Mouse (Mus musculus) limb, embryonic 14.5 days (tissue): ENCODE measurements around the gene Qrich2. TPM values are rescaled to one million over a fixed set of nuclear protein-coding genes. Genes with fewer than 3 reads are reported as not detected.

Experiments
- ATAC-seq: fragments of 200-750 bp; cut with Nextera tagmentation; 2 replicates; pipeline ENCODE4 v1.8.0; 2017; ENCODE audit warnings: low read depth, moderate number of reproducible peaks, moderate TSS enrichment; ENCODE audit not compliant: low FRiP score
- DNase-seq: peaks from one replicate; pipeline ENCODE4 v3.0.0-alpha.2; 2015; ENCODE audit warnings: low spot score
- H3K27ac ChIP-seq: fragments of 300-500 bp; sonication (generic); replicated peaks from 2 replicates; pipeline ENCODE4 v1.5.1; 2014; ENCODE audit warnings: low read depth, mild to moderate bottlenecking, low read length, moderate library complexity, mixed read lengths
- H3K27me3 ChIP-seq: fragments of 300-500 bp; sonication (generic); 2 replicates; pipeline ENCODE4 v1.6.1; 2014; ENCODE audit warnings: low read length, mixed read lengths; ENCODE audit not compliant: control insufficient read depth, insufficient read depth
- H3K36me3 ChIP-seq: fragments of 300-500 bp; sonication (generic); 2 replicates; pipeline ENCODE4 v1.6.1; 2014; ENCODE audit warnings: mild to moderate bottlenecking, low read length, moderate library complexity, mixed read lengths; ENCODE audit not compliant: control insufficient read depth, insufficient read depth
- H3K4me1 ChIP-seq: fragments of 300-500 bp; sonication (generic); 2 replicates; pipeline ENCODE4 v1.6.1; 2014; ENCODE audit warnings: antibody characterized with exemption, low read length, mixed read lengths; ENCODE audit not compliant: control insufficient read depth, insufficient read depth
- H3K4me2 ChIP-seq: fragments of 300-500 bp; sonication (generic); replicated peaks from 2 replicates; pipeline ENCODE4 v1.6.1; 2014; ENCODE audit warnings: low read depth, mild to moderate bottlenecking, low read length, moderate library complexity; ENCODE audit not compliant: severe bottlenecking
- H3K4me3 ChIP-seq: fragments of 300-500 bp; sonication (generic); replicated peaks from 2 replicates; pipeline ENCODE4 v1.5.1; 2014; ENCODE audit warnings: low read length
- H3K9ac ChIP-seq: fragments of 300-500 bp; sonication (generic); 2 replicates; pipeline ENCODE4 v1.6.1; 2014; ENCODE audit warnings: mild to moderate bottlenecking, low read depth, low read length, moderate library complexity; ENCODE audit not compliant: severe bottlenecking
- H3K9me3 ChIP-seq: fragments of 300-500 bp; sonication (generic); 2 replicates; pipeline ENCODE4 v1.6.1; 2016; ENCODE audit warnings: low read length; ENCODE audit not compliant: control insufficient read depth
- POLR2A ChIP-seq: fragments of 200-500 bp; IDR thresholded peaks from 2 replicates; pipeline ENCODE4 v1.8.0; 2012; ENCODE audit warnings: inconsistent platforms, mild to moderate bottlenecking, moderate library complexity, borderline replicate concordance; ENCODE audit not compliant: insufficient read depth, insufficient read length; ENCODE audit errors: extremely low read depth
- WGBS: fragments of 180-500 bp; shearing (Covaris S2); extraction: QIAGEN DNeasy Blood & Tissue Kit; methylation state at CpG from one replicate; pipeline ENCODE4 v1.1.7; 2014; 5-methylcytosine and 5-hydroxymethylcytosine counted together
- polyA plus RNA-seq, 2 experiments: library from polyadenylated mRNA; depleted of rRNA in 1 of 2; stranded (reverse) in 1 of 2; unstranded in 1 of 2; fragments of >200 nt; fragmentation: Nextera tagmentation in 1 of 2; extraction: Ambion mirVana in 1 of 2; gene quantifications; 2 replicates each; pipeline versions ENCODE4 v1.2.1 to v1.2.3; 2012 to 2014

Qrich2 gene
- polyA plus RNA-seq, 2 experiments: 0.17 to 0.33 TPM

DNA sequence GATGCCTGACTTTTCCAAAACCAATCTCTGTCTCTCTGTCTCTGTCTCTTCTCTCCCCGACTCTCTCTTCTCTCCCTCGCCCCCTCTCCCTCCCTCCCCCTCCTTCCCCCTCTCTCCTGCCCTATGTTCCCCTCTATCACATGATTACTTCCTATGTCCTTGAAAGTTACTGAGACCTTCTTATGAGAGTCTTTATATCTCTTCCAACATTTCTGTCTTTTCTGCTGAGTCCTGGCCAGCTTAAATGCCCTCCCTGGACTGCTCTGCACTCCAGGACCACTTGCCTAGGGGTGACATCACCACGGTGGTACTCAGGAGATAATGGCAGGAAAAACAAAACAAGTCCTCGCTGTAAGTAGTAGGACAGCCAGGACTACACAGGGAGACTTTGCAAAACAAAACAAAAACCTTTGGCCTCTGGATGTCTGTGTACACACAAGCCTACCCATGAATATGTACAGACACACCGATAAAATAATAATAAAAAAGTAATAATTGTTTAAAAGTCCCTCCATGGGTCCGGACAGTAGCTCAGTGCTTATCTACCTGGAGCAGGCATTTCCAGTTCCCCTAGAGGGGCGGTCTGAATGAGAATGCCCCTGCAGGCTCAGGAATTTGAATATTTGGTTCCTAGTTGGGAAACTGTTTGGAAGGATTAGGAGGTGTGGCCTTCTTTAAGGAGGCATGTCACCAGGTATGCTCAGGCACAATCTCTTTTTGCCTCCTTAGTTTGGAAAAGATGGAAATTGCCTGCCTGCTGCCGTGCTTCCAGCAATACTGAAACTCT lies 41.2 kb downstream of the Qrich2 start:
- Histone ChIP-seq H3K9ac (no peak overlapping the region), H3K4me2 (no peak overlapping the region), H3K27me3 (no peaks in the 10 kb centered on the region), H3K36me3 (no peaks in the 10 kb centered on the region), H3K4me1 (no peaks in the 10 kb centered on the region), H3K4me3 (no peak overlapping the region), H3K27ac (no peak overlapping the region), H3K9me3 (no peaks in the 10 kb centered on the region)
- 55% methylated on average over 8 of the region's 8 CpGs for WGBS
- DNase-seq: no peak
- no peak for ATAC-seq
- TF ChIP-seq POLR2A: no peak

DNA sequence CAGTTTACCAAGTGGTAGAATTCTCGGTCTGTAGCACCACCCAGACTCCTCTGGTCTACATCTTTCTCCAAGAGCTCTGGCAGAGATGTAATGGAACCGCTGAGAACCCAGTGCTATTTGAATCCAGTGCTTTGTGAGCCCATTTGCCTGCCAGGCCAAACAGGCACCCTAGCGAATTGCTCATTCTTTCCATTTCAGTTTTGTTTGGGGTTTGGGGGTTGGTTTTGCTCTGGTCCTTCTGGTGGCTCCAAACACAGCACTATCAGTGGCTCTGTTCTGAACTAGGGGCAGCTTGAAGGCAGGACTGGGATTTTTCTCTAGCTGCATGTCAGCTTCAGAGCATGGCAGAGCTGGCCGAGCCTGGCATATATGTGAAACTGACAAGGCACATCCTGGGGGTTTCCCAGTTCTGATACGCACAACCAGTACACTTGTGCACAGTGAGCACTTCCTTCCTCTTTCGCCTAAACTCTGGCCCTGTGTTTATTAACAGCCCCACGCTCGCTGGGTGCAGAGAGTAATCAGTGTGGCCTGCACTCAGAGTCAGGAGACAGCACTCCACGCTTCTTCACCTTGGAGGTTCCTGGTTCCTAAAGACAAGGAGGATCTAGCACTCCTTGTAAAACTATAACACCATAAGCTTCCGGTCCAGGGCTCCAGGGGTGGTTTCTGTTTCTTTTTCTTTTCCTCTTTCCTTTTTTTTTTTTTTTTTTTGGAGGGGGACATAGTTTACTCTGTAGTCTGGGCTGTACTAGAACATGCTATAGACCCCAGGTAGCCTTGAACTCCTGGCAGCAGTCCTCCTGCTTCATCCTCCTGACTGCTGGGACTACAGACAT lies 42.0 kb downstream of the Qrich2 start:
- no peaks in the 10 kb centered on the region for H3K9me3 ChIP-seq

DNA sequence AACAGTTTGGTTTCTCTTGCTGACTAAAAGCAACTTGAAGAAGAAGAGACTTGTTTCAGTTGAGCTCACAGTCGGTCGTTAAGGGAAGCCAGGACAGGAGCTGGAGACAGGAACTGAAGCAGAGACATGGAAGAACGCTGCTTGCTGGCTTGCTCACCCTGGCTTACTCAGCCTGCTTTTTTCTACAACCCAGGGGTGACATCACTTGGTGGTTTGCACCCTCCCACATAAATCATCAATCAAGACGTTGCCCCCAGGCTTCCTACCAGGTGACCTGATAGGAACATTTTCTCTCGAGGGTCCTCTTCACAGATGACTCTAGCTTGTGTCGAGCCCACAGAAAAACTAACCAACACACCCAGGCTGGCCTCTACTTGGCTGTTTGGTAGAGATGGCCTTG lies 42.8 kb downstream of the Qrich2 start:
- no peak for TF ChIP-seq POLR2A
- WGBS: 72% methylated on average over 6 of the region's 6 CpGs
- no peak for ATAC-seq

More for the DNA sequence above, 42.0 kb downstream of the Qrich2 start:
- TF ChIP-seq POLR2A: no peak
- DNase-seq (no peak), ATAC-seq (no peak)
- Histone ChIP-seq H3K4me2 (no peak overlapping the region), H3K36me3 (no peaks in the 10 kb centered on the region), H3K9ac (no peak overlapping the region), H3K4me1 (peaks cover under 1% of the 10 kb centered on the region; the same call in 1 of the 2 replicates), H3K27ac (no peak overlapping the region), H3K4me3 (no peak overlapping the region), H3K27me3 (no peaks in the 10 kb centered on the region)
- 78% methylated on average over 10 of the region's 10 CpGs for WGBS

DNA sequence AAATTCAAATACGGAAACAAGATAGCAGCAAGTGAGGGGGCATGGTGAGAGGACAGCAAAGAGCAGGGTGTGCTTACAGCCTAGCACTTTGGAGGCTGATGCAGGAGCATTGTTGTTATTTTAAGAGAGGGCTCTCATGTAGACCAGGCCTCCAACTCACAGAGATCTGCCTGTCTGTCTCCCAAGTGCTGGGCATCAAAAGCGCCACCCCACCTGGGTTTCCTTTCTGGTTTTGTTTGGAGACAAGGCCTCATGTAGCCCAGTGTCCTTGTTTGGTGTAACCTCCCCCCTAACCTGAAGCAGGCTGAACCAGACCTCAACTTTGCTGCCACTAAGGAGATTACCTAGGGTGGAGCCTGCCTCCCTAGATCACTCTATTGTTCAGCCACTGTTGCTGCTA lies 43.5 kb downstream of the Qrich2 start:
- ATAC-seq (no peak), DNase-seq (no peak)
- Histone ChIP-seq H3K4me2 (no peak overlapping the region), H3K36me3 (no peaks in the 10 kb centered on the region), H3K4me1 (peaks cover 9% of the 10 kb centered on the region), H3K9ac (no peak overlapping the region), H3K27me3 (no peaks in the 10 kb centered on the region), H3K27ac (no peak overlapping the region), H3K9me3 (no peaks in the 10 kb centered on the region), H3K4me3 (no peak overlapping the region)
- TF ChIP-seq POLR2A: no peak
- WGBS: 90% methylated on average over 2 of the region's 2 CpGs

More for the DNA sequence above, 42.8 kb downstream of the Qrich2 start:
- no peaks in the 10 kb centered on the region for H3K27me3 ChIP-seq
- H3K4me2 ChIP-seq: no peak overlapping the region
- no peak overlapping the region for H3K27ac ChIP-seq
- H3K9me3 ChIP-seq: no peaks in the 10 kb centered on the region
- DNase-seq: no peak
- no peak overlapping the region for H3K4me3 ChIP-seq
- no peaks in the 10 kb centered on the region for H3K36me3 ChIP-seq
- no peak overlapping the region for H3K9ac ChIP-seq
- peaks cover 7% of the 10 kb centered on the region for H3K4me1 ChIP-seq

DNA sequence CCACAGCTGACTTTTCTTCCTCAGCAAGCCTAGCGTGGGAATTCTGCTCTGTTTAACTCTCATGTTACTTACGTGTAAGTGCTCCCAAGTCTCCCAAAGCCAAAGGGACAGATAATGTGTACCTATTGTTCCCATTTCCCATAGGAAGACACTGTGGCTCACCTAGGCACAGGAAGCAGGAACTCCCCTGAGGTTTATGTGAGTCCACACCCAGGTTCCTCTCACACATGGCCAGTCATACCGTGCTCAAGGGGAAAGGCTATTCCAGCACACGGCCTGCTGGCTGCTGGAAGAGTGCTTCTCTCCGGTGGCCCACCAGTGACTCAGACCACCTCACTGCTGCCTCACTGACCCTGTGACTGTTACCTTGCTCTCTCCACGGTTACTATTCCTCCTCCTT lies 44.9 kb downstream of the Qrich2 start:
- 68% methylated on average over 6 of the region's 6 CpGs for whole genome bisulfite sequencing

More for the DNA sequence above, 44.9 kb downstream of the Qrich2 start:
- TF ChIP-seq POLR2A: no peak
- H3K9ac ChIP-seq: no peak overlapping the region
- no peaks in the 10 kb centered on the region for H3K27me3 ChIP-seq
- peaks cover 12% of the 10 kb centered on the region for H3K4me1 ChIP-seq
- no peak for DNase-seq
- no peak overlapping the region for H3K4me3 ChIP-seq
- no peak for ATAC-seq
- H3K4me2 ChIP-seq: no peak overlapping the region
- H3K9me3 ChIP-seq: no peaks in the 10 kb centered on the region
- H3K36me3 ChIP-seq: no peaks in the 10 kb centered on the region
- no peak overlapping the region for H3K27ac ChIP-seq
